Mouse (Mus musculus) left cerebral cortex, postnatal 25 days (tissue): ENCODE measurements around the gene D730048I06Rik. TPM values are rescaled to one million over a fixed set of nuclear protein-coding genes. Genes with fewer than 3 reads are reported as not detected.
A peak's percentile ranks its signal among the peaks of the same experiment; 100 is the strongest.
"Not testable (repeated sequence)": the region's sequence is repeated elsewhere in the genome, so short reads cannot be mapped to it uniquely, and the experiment has no call there.

Experiments used
- DNase-seq, 2 experiments: peaks; one replicate each; pipeline ENCODE4 v3.0.0; 2022; ENCODE audit warnings: low spot score in 2 of 2, mixed read lengths in 1 of 2
- intact Hi-C: fragments of 180-260 bp; cut with DNase I; formaldehyde crosslinking; loops from one replicate; pipeline ENCODE4 v1.15.1; 2025
- total RNA-seq, 2 experiments: library from RNA; stranded (reverse); gene quantifications; 2 replicates each; pipeline ENCODE4 v1.2.3; 2021

D730048I06Rik gene
- not detected for total RNA-seq

GRCm38 (mm10) chr9:35790001-35790400, at the start of gene D730048I06Rik, which contains the start of gene Gm27235:
Gene D730048I06Rik (minus strand): TSS chr9:35790112.
Gene Gm27235 (minus strand): TSS chr9:35790101.
- intact Hi-C loops: no loop called here
- no peak for DNase-seq

- intact Hi-C loops, DNase-seq: not testable (repeated sequence)
Measured at GRCm38 (mm10) chr9:35817881-35818280, 28.0 kb upstream of the D730048I06Rik start.

GRCm38 (mm10) chr9:35798146-35798545, 8.2 kb upstream of the D730048I06Rik start:
- DNase-seq: no peak
- intact Hi-C loops: no loop called here

GRCm38 (mm10) chr9:35778009-35778408, 11.9 kb downstream of the D730048I06Rik start, which contains the start of gene Gm17727:
Gene Gm17727 (minus strand): TSS chr9:35778109.
- intact Hi-C loops: no loop called here
- DNase-seq: no peak

- DNase-seq: peak in 1 of 2 experiments; percentile 1
- intact Hi-C loops: no loop called here
Measured at GRCm38 (mm10) chr9:35756843-35757242, 33.1 kb downstream of the D730048I06Rik start.

GRCm38 (mm10) chr9:35740749-35741148, 49.2 kb downstream of the D730048I06Rik start, which contains the start of gene Gm17677:
Gene Gm17677 (plus strand): TSS chr9:35741049.
- no peak for DNase-seq
- intact Hi-C loops: no loop called here

Other genes with a start within 250 kb of the D730048I06Rik start
- gene Ddx25, start 231.6 kb downstream of the D730048I06Rik start, total RNA-seq: 10 to 100 TPM; 14.1 to 14.6 TPM
- gene Pus3, start 231.5 kb downstream of the D730048I06Rik start, total RNA-seq: 10 to 100 TPM; 12.5 to 13.3 TPM
- gene Pate2, start 219.8 kb downstream of the D730048I06Rik start, total RNA-seq: under 1 TPM; 0.55 to 0.87 TPM
- 1 to 10 TPM; 7.8 to 7.9 TPM for gene Hyls1, start 219.7 kb downstream of the D730048I06Rik start, total RNA-seq
- gene Pate4, start 178.2 kb downstream of the D730048I06Rik start, total RNA-seq: not detected
- not detected for gene Pate3, start 141.9 kb downstream of the D730048I06Rik start, total RNA-seq
- not detected for gene Pate1, start 102.7 kb downstream of the D730048I06Rik start, total RNA-seq
- not detected for gene Gm17677, start 49.1 kb downstream of the D730048I06Rik start, total RNA-seq
- gene Gm17727, start 12.0 kb downstream of the D730048I06Rik start, total RNA-seq: not detected
- gene Gm27235, start within 50 bp of the D730048I06Rik start, total RNA-seq: not detected
- gene 9230110F15Rik, start 54.0 kb upstream of the D730048I06Rik start, total RNA-seq: not detected
- gene 9230113P08Rik, start 118.3 kb upstream of the D730048I06Rik start, total RNA-seq: not detected